Mouse (Mus musculus): ENCODE results near the gene Pcbp3.

- TF ChIP-seq CTCF (IDR thresholded peaks at IDR 0.05; ENCODE audit: low read depth, low read length) (no peak), POLR2A (IDR thresholded peaks at IDR 0.05; ENCODE audit: extremely low read depth, insufficient read depth, low read length) (no peak)
Measured at GRCm38 (mm10) chr10:76961156-76961555, 531 bp downstream of the Pcbp3 start.
